Mouse (Mus musculus): Measurements from ENCODE around the gene Armc5. TPM values are rescaled to one million over a fixed set of nuclear protein-coding genes. Genes with fewer than 3 reads are reported as not detected.

Gene Armc5
- polyA plus RNA-seq, 2 experiments = 4.6 to 5.2 TPM

DNA sequence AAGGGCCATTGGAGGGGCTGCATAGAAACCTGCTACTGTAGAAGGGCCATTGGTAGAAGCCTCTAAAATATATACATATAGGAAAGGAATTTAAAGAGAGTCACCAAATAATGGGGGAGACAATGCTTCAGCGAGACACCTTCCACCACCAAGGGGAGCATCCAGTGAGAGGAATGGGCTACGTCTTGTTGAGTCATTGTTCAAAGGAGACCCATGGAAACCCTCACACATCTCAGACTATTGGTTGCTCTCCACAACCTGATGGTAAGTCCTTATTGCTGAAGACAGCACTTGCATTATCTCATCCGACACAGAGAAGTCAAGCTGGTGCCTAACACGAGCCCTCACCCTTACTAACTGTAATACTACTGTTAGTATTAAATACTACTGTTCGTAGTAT is 18.6 kb downstream of the Armc5 start:
- Histone ChIP-seq H3K36me3 (replicated peaks; ENCODE audit: control insufficient read depth, insufficient read depth, low read depth) (no peaks in the 10 kb centered on the region), H3K9me3 (ENCODE audit: control insufficient read depth, low read length) (no peaks in the 10 kb centered on the region), H3K27me3 (ENCODE audit: control insufficient read depth, insufficient read depth, low read length) (peaks cover 9% of the 10 kb centered on the region), H3K4me2 (ENCODE audit: low read depth) (no peak overlapping the region), H3K27ac (no peak overlapping the region), H3K4me1 (replicated peaks; ENCODE audit: control insufficient read depth in 2 of 2, insufficient read depth in 2 of 2, low read length in 1 of 2) (peaks cover 0 to 4% of the 10 kb centered on the region in 2 experiments; a peak in 3 of 4 replicates), H3K4me3 (ENCODE audit: insufficient read depth in 1 of 2, low read depth in 2 of 2, low read length in 2 of 2) (no peak overlapping the region), H3K9ac (replicated peaks) (no peak overlapping the region)
- WGBS (ENCODE audit: insufficient replicate concordance) = 63% methylated on average over 5 of the region's 5 CpGs
- DNase-seq (ENCODE audit: low read depth in 3 of 3, low spot score in 3 of 3) (no peak), ATAC-seq (ENCODE audit: insufficient read depth) (no peak)
- TF ChIP-seq EP300 (IDR thresholded peaks at IDR 0.05; ENCODE audit: low read depth) = no peak
- no peak for TF ChIP-seq CTCF (IDR thresholded peaks at IDR 0.05; ENCODE audit: low read depth)

DNA sequence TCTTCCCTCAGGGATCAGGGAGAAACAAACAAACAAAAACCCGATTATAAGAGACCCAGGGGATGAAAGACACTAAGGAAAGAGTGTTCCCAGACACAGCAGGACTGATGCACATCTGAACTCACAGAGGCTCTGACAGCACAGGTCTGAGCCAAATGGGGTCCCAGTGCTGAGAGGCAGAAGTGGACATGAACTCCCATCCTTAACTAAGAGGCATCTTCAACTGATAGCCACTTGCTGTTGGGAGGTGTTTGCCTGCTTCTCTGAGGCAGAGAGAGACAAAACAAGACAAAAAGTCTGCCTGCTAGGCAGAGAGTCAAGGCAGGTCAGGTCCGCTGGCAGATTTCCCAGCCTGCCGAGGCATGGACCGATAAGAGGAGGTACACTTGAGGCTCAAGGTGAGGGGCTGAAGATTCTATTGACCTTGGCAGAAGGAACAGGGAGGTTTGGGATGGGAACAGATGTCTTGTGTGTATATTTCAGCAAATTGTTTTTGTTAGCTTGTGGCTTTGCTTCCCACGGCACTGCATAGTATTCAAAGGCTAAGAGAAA is 19.7 kb downstream of the Armc5 start:
- H3K27ac ChIP-seq = no peak overlapping the region
- H3K9me3 ChIP-seq (ENCODE audit: control insufficient read depth, low read length) = no peaks in the 10 kb centered on the region
- DNase-seq (ENCODE audit: low read depth in 3 of 3, low spot score in 3 of 3) (no peak), ATAC-seq (ENCODE audit: insufficient read depth) (no peak)
- no peak overlapping the region for H3K4me2 ChIP-seq (ENCODE audit: low read depth)
- no peak for TF ChIP-seq CTCF (IDR thresholded peaks at IDR 0.05; ENCODE audit: low read depth)
- TF ChIP-seq EP300 (IDR thresholded peaks at IDR 0.05; ENCODE audit: low read depth) = no peak
- H3K4me3 ChIP-seq (ENCODE audit: insufficient read depth in 1 of 2, low read depth in 2 of 2, low read length in 2 of 2) = no peak overlapping the region
- H3K27me3 ChIP-seq (ENCODE audit: control insufficient read depth, insufficient read depth, low read length) = peaks cover 10% of the 10 kb centered on the region
- H3K9ac ChIP-seq (replicated peaks) = no peak overlapping the region
- H3K36me3 ChIP-seq (replicated peaks; ENCODE audit: control insufficient read depth, insufficient read depth, low read depth) = no peaks in the 10 kb centered on the region
- H3K4me1 ChIP-seq (replicated peaks; ENCODE audit: control insufficient read depth in 2 of 2, insufficient read depth in 2 of 2, low read length in 1 of 2) = peaks cover 0 to 4% of the 10 kb centered on the region in 2 experiments; a peak in 3 of 4 replicates
- WGBS (ENCODE audit: insufficient replicate concordance) = 53% methylated on average over 5 of the region's 5 CpGs

DNA sequence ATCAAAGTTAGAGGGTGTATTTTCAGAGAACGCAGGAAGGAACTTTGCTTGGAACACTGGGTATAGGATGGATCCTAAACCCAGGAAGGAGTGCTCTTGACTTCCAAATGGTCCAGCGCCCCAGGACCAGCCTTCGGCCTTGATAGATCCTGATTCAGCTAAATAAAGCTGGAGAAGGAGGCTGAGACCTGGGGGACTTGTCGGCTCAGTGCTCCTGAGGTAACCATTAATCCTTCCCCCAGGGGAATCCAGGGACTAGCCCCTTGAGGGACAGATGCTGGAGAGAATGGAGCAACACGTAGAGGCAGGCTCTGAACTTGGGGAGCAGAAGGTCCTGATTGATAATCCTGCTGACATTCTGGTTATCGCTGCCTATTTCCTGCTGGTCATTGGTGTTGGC is 28.3 kb downstream of the Armc5 start, which contains the start of gene Slc5a2:
TSS of gene Slc5a2 (plus strand) at position 247 of the 400 bp plus-strand sequence.
- no peak for DNase-seq (ENCODE audit: low read depth in 3 of 3, low spot score in 3 of 3)
- Histone ChIP-seq H3K4me1 (replicated peaks; ENCODE audit: control insufficient read depth in 2 of 2, insufficient read depth in 2 of 2, low read length in 1 of 2) (peaks cover 7% of the 10 kb centered on the region in 2 experiments), H3K9me3 (ENCODE audit: control insufficient read depth, low read length) (no peaks in the 10 kb centered on the region), H3K4me2 (ENCODE audit: low read depth) (no peak within 1 kb of the TSS), H3K27me3 (ENCODE audit: control insufficient read depth, insufficient read depth, low read length) (peaks cover 10% of the 10 kb centered on the region), H3K27ac (no peak within 1 kb of the TSS), H3K36me3 (replicated peaks; ENCODE audit: control insufficient read depth, insufficient read depth, low read depth) (no peaks in the 10 kb centered on the region), H3K4me3 (ENCODE audit: insufficient read depth in 1 of 2, low read depth in 2 of 2, low read length in 2 of 2) (no peak within 1 kb of the TSS), H3K9ac (replicated peaks) (no peak within 1 kb of the TSS)
- 71% methylated on average over 6 of the region's 6 CpGs for WGBS (ENCODE audit: insufficient replicate concordance)
- ATAC-seq (ENCODE audit: insufficient read depth) = no peak
- no peak for TF ChIP-seq EP300 (IDR thresholded peaks at IDR 0.05; ENCODE audit: low read depth)
- no peak for TF ChIP-seq CTCF (IDR thresholded peaks at IDR 0.05; ENCODE audit: low read depth)

DNA sequence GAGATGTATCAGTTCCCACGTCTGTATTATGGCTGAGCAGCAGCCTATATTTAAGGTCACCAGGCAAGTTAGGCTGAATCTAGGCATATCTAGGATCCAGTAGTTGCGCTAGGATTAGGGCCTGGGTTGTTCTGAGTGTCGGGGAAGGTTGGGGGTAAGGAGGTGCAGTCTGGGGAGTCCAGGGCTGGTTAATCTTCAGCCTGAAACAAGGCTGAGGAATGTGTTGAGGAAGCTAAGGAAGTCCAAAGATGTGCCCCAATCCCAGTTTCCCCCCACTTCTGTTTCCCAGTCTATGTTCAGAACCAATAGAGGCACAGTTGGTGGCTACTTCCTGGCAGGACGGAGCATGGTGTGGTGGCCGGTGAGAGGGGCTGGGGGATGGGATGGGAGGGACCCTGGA is 28.9 kb downstream of the Armc5 start:
- no peak overlapping the region for H3K4me2 ChIP-seq (ENCODE audit: low read depth)
- DNase-seq (ENCODE audit: low read depth in 3 of 3, low spot score in 3 of 3) (no peak), ATAC-seq (ENCODE audit: insufficient read depth) (no peak)
- H3K4me1 ChIP-seq (replicated peaks; ENCODE audit: control insufficient read depth in 2 of 2, insufficient read depth in 2 of 2, low read length in 1 of 2) = peaks cover 11 to 14% of the 10 kb centered on the region in 2 experiments
- peaks cover 7% of the 10 kb centered on the region for H3K27me3 ChIP-seq (ENCODE audit: control insufficient read depth, insufficient read depth, low read length)
- H3K9ac ChIP-seq (replicated peaks) = no peak overlapping the region
- no peak overlapping the region for H3K4me3 ChIP-seq (ENCODE audit: insufficient read depth in 1 of 2, low read depth in 2 of 2, low read length in 2 of 2)
- no peak overlapping the region for H3K27ac ChIP-seq
- 48% methylated on average over 5 of the region's 5 CpGs for WGBS (ENCODE audit: insufficient replicate concordance)
- no peak for TF ChIP-seq EP300 (IDR thresholded peaks at IDR 0.05; ENCODE audit: low read depth)
- TF ChIP-seq CTCF (IDR thresholded peaks at IDR 0.05; ENCODE audit: low read depth) = no peak
- H3K36me3 ChIP-seq (replicated peaks; ENCODE audit: control insufficient read depth, insufficient read depth, low read depth) = peaks cover under 1% of the 10 kb centered on the region; the same call in 1 of the 2 replicates
- no peaks in the 10 kb centered on the region for H3K9me3 ChIP-seq (ENCODE audit: control insufficient read depth, low read length)

DNA sequence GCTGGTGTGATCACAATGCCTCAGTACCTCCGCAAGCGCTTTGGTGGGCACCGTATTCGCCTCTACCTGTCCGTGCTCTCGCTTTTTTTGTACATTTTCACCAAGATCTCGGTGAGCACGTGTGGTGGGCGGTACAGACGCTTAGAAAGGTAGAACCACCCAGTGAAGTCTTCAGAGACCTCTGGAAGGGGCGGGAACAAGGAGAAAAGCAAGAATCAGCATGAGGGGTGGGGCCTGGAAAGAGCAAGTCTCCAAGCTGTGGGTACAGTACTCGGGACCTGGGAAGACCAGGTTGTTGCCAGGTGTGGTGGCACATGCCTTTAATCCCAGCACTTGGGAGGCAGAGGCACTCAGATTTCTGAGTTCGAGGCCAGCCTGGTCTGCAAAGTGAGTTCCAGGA is 30.2 kb downstream of the Armc5 start:
- Histone ChIP-seq H3K27ac (no peak overlapping the region), H3K36me3 (replicated peaks; ENCODE audit: control insufficient read depth, insufficient read depth, low read depth) (peaks cover 13% of the 10 kb centered on the region), H3K9me3 (ENCODE audit: control insufficient read depth, low read length) (no peaks in the 10 kb centered on the region), H3K4me3 (ENCODE audit: insufficient read depth in 1 of 2, low read depth in 2 of 2, low read length in 2 of 2) (no peak overlapping the region), H3K27me3 (ENCODE audit: control insufficient read depth, insufficient read depth, low read length) (peaks cover 7% of the 10 kb centered on the region), H3K4me2 (ENCODE audit: low read depth) (no peak overlapping the region), H3K9ac (replicated peaks) (no peak overlapping the region), H3K4me1 (replicated peaks; ENCODE audit: control insufficient read depth in 2 of 2, insufficient read depth in 2 of 2, low read length in 1 of 2) (peaks cover 15 to 16% of the 10 kb centered on the region in 2 experiments)
- DNase-seq (ENCODE audit: low read depth in 3 of 3, low spot score in 3 of 3) = no peak
- 59% methylated on average over 13 of the region's 13 CpGs for WGBS (ENCODE audit: insufficient replicate concordance)
- no peak for ATAC-seq (ENCODE audit: insufficient read depth)
- TF ChIP-seq CTCF (IDR thresholded peaks at IDR 0.05; ENCODE audit: low read depth) (no peak), EP300 (IDR thresholded peaks at IDR 0.05; ENCODE audit: low read depth) (no peak)
